Mouse (Mus musculus): Measurements from ENCODE around the gene Mras. TPM values are rescaled to one million over a fixed set of nuclear protein-coding genes. Genes with fewer than 3 reads are reported as not detected.
A peak's percentile ranks its signal among the peaks of the same experiment; 100 is the strongest.

Gene Mras
- total RNA-seq (2012; rRNA removed), result not detected in 2 replicates
- polyA plus RNA-seq (2012; ENCODE audit: insufficient read depth in 1 of 2, insufficient read length in 2 of 2, low read depth in 1 of 2, low replicate concordance in 2 of 2, missing spikeins in 1 of 2), result under 1 TPM in 1 of 2 experiments, not detected in 1; 0.17 TPM

DNA sequence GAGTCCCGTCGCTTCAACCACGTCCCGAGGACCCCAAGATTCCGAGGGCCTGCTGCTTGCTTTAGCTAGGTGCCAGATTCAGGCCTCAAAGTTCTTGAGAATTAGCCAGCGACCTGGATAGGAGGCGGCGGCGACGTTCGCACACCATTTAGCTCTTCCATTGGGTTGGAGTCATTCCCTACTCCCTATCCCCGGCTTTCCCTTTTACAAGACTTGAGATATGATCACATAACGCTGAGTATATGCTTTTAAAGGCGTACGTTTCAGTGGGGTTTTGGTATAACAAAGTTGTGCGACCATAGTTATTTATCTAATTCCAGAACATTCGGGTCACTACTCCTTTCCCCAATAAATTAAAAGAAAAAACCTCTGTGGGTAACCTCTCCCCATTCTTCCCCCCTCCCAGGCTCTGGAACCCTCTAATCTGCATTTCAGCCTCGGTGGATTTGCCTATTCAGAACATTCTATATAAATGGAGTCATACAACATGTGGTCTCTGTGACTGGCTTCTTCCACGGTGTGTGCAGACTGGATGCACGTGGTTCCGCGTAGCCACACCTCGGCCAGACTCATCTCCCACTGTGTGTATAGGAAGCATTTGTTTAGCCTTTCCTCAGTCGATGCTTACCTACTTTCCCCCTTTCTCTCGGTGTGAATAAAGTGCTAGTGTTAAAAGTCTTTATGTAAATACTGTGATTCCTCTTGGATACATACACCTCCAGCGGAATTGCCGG, at the start of gene Mras:
Gene Mras, minus strand, starts transcription at position 351 of the 734 bp plus-strand sequence.
- no peaks in the 10 kb centered on the region for H3K4me1 ChIP-seq (ENCODE audit: control insufficient read depth in 1 of 2, insufficient read depth in 2 of 2, low read length in 2 of 2)
- TF ChIP-seq BHLHE40 (IDR thresholded peaks at IDR 0.05; ENCODE audit: borderline replicate concordance, low read depth, low read length) (no peak), POLR2A (IDR thresholded peaks at IDR 0.05; ENCODE audit: control insufficient read depth in 1 of 2, insufficient read depth in 1 of 2, low read depth in 1 of 2, low read length in 2 of 2, poor library complexity in 1 of 2) (no peak), ZNF384 (IDR thresholded peaks at IDR 0.05; ENCODE audit: low read depth, low read length) (no peak), ZC3H11A (IDR thresholded peaks at IDR 0.05; ENCODE audit: low read depth, low read length) (no peak), MAFK (IDR thresholded peaks at IDR 0.05; ENCODE audit: borderline replicate concordance, low read depth, low read length) (no peak), TBP (IDR thresholded peaks at IDR 0.05; ENCODE audit: low read depth, low read length) (no peak), KAT2A (conservative IDR thresholded peaks at IDR 0.05; ENCODE audit: low read depth, low read length) (no peak)
- H3K27me3 ChIP-seq (ENCODE audit: control insufficient read depth in 1 of 2, insufficient read depth in 2 of 2, low read length in 2 of 2), result no peaks in the 10 kb centered on the region
- no peaks in the 10 kb centered on the region for H3K79me2 ChIP-seq (ENCODE audit: control insufficient read depth, insufficient read depth, low read length, poor library complexity)
- no peak for DNase-seq (ENCODE audit: low read depth, low spot score)
- H3K9ac ChIP-seq (ENCODE audit: control insufficient read depth, low read depth, low read length, poor library complexity, severe bottlenecking), result no peak within 1 kb of the TSS
- no peak within 1 kb of the TSS for H3K27ac ChIP-seq (ENCODE audit: control insufficient read depth, low read depth, low read length)
- no peaks in the 10 kb centered on the region for H3K36me3 ChIP-seq (ENCODE audit: control insufficient read depth in 1 of 2, insufficient read depth in 2 of 2, low read length in 2 of 2)
- no peaks in the 10 kb centered on the region for H3K9me3 ChIP-seq (replicated peaks; ENCODE audit: insufficient read depth, low read length)
- H3K4me3 ChIP-seq (ENCODE audit: control insufficient read depth in 1 of 2, insufficient read depth in 1 of 2, low read depth in 2 of 2, low read length in 2 of 2), result no peak within 1 kb of the TSS

- H3K79me2 ChIP-seq (ENCODE audit: control insufficient read depth, insufficient read depth, low read length, poor library complexity), result no peaks in the 10 kb centered on the region
- TF ChIP-seq CHD1 (IDR thresholded peaks at IDR 0.05; ENCODE audit: low read depth, low read length) (no peak), SIN3A (IDR thresholded peaks at IDR 0.05; ENCODE audit: low read length) (peak; percentile 73), MXI1 (IDR thresholded peaks at IDR 0.05; ENCODE audit: low read depth, low read length) (peak; percentile 56), USF1 (IDR thresholded peaks at IDR 0.05; ENCODE audit: low read depth, low read length) (no peak), GATA1 (IDR thresholded peaks at IDR 0.05; ENCODE audit: low read depth, low read length) (peak; percentile 75), USF2 (IDR thresholded peaks at IDR 0.05; ENCODE audit: borderline replicate concordance in 1 of 2, insufficient read depth in 1 of 2, low read depth in 1 of 2, low read length in 2 of 2) (no peak), JUND (IDR thresholded peaks at IDR 0.05; ENCODE audit: low read depth, low read length) (no peak), MYB (IDR thresholded peaks at IDR 0.05; ENCODE audit: low read depth, low read length) (0 out of 2 replicates have a peak, but pooled peaks have one; percentile 30), HCFC1 (IDR thresholded peaks at IDR 0.05; ENCODE audit: low read depth, low read length) (0 out of 2 replicates have a peak, but pooled peaks have one; percentile 26), RCOR1 (IDR thresholded peaks at IDR 0.05; ENCODE audit: low read depth, low read length) (0 out of 2 replicates have a peak, but pooled peaks have one; percentile 24), SMC3 (IDR thresholded peaks at IDR 0.05; ENCODE audit: low read depth, low read length) (no peak; the same call in 1 of the 2 replicates), EP300 (IDR thresholded peaks at IDR 0.05; ENCODE audit: low read depth in 1 of 2, low read length in 2 of 2) (peak; percentile 65 to 68; a peak in 2 of 4 replicates), ELF1 (IDR thresholded peaks at IDR 0.05; ENCODE audit: low read depth, low read length) (no peak), TBP (IDR thresholded peaks at IDR 0.05; ENCODE audit: low read depth, low read length) (no peak; the same call in 1 of the 2 replicates), ETS1 (IDR thresholded peaks at IDR 0.05; ENCODE audit: low read depth, low read length) (peak; percentile 47; the same call in 1 of the 2 replicates), TAL1 (IDR thresholded peaks at IDR 0.05; ENCODE audit: low read length) (peak; percentile 24; the same call in 1 of the 2 replicates), NELFE (IDR thresholded peaks at IDR 0.05; ENCODE audit: low read depth, low read length) (no peak)
- peak overlapping the region; percentile 19 for H3K9ac ChIP-seq (ENCODE audit: control insufficient read depth, low read depth, low read length, poor library complexity, severe bottlenecking)
- peak; percentile 86 for DNase-seq (ENCODE audit: low read depth, low spot score)
- H3K27me3 ChIP-seq (ENCODE audit: control insufficient read depth in 1 of 2, insufficient read depth in 2 of 2, low read length in 2 of 2), result no peaks in the 10 kb centered on the region
- H3K27ac ChIP-seq (ENCODE audit: control insufficient read depth, low read depth, low read length), result peak overlapping the region; percentile 56
- no peaks in the 10 kb centered on the region for H3K9me3 ChIP-seq (replicated peaks; ENCODE audit: insufficient read depth, low read length)
- H3K4me3 ChIP-seq (ENCODE audit: control insufficient read depth in 1 of 2, insufficient read depth in 1 of 2, low read depth in 2 of 2, low read length in 2 of 2), result peak overlapping the region; percentile 10 to 36; a peak in 2 of 4 replicates
- peaks cover 2 to 18% of the 10 kb centered on the region in 2 experiments; a peak in 3 of 4 replicates for H3K36me3 ChIP-seq (ENCODE audit: control insufficient read depth in 1 of 2, insufficient read depth in 2 of 2, low read length in 2 of 2)
- peaks cover 10% of the 10 kb centered on the region in 2 experiments for H3K4me1 ChIP-seq (ENCODE audit: control insufficient read depth in 1 of 2, insufficient read depth in 2 of 2, low read length in 2 of 2)
Measured at GRCm38 (mm10) chr9:99485144-99485543, 48.0 kb upstream of the Mras start.
